Mouse (Mus musculus): ENCODE data around the gene Cdca4.

- TF ChIP-seq E2F4 (IDR thresholded peaks at IDR 0.05; ENCODE audit: insufficient read depth) (no peak), POLR2A (IDR thresholded peaks at IDR 0.05; ENCODE audit: insufficient read length, low read depth) (no peak), CEBPB (IDR thresholded peaks at IDR 0.05; ENCODE audit: insufficient read depth, poor library complexity, severe bottlenecking) (no peak), MYOD1 (IDR thresholded peaks at IDR 0.05; ENCODE audit: control insufficient read depth in 1 of 3, insufficient read length in 2 of 3, low read depth in 2 of 3) (peak in 2 of 3 experiments; percentile 55 to 91), USF1 (IDR thresholded peaks at IDR 0.05; ENCODE audit: low read depth) (no peak), MAX (IDR thresholded peaks at IDR 0.05; ENCODE audit: low read depth) (no peak), TCF12 (IDR thresholded peaks at IDR 0.05; ENCODE audit: insufficient read depth, poor library complexity, severe bottlenecking) (no peak), REST (IDR thresholded peaks at IDR 0.05; ENCODE audit: insufficient read depth, insufficient read length) (no peak), TCF3 (IDR thresholded peaks at IDR 0.05; ENCODE audit: insufficient read length, low read depth) (peak; percentile 62)
Measured at GRCm38 (mm10) chr12:112806044-112806443, 23.2 kb downstream of the Cdca4 start.

Measured in myocyte (in vitro differentiated cells).